ENCODE assay signal across 8 mouse cellular contexts in genomic region chr8:119604996-119605395, GRCm38 (mm10). TPM values are rescaled to one million over a fixed set of nuclear protein-coding genes. Genes with fewer than 3 reads are reported as not detected.
DNase-seq lines count a peak whose midpoint lies in the region; ATAC-seq and TF ChIP-seq lines count a peak whose summit lies in the region.

Gene Taf1c (minus strand): TSS chr8:119605222.

- peak; percentile 33 to 97; a peak in 3 of 4 replicates for TF ChIP-seq CTCF in CH12.LX (conservative IDR thresholded peaks at IDR 0.05 in 1 of 2, IDR thresholded peaks at IDR 0.05 in 1 of 2; ENCODE audit: low read depth in 2 of 2, low read length in 2 of 2)

- peak within 1 kb of the TSS; percentile 81 for H3K4me2 ChIP-seq in CH12.LX (ENCODE audit: insufficient read depth, low read depth, poor library complexity, severe bottlenecking)
- H3K4me2 ChIP-seq in forebrain, embryonic 11.5 days (ENCODE audit: low read depth, low read length, severe bottlenecking): peak within 1 kb of the TSS; percentile 83
- peak within 1 kb of the TSS; percentile 77 for H3K4me2 ChIP-seq in heart, embryonic 16.5 days (ENCODE audit: low read depth, low read length)
- peak within 1 kb of the TSS; percentile 87 for H3K4me2 ChIP-seq in liver, embryonic 15.5 days
- peak within 1 kb of the TSS; percentile 91 for H3K4me2 ChIP-seq in neural tube, embryonic 12.5 days (replicated peaks)

- H3K9me3 ChIP-seq in CH12.LX (replicated peaks; ENCODE audit: low read length): peaks cover 14% of the 10 kb centered on the region
- H3K9me3 ChIP-seq in forebrain, embryonic 11.5 days (ENCODE audit: control insufficient read depth, low read length): no peaks in the 10 kb centered on the region; the same call in 1 of the 2 replicates
- peaks cover 4% of the 10 kb centered on the region for H3K9me3 ChIP-seq in heart, embryonic 16.5 days (replicated peaks; ENCODE audit: control insufficient read depth, low read length)
- H3K9me3 ChIP-seq in liver, embryonic 15.5 days (replicated peaks): no peaks in the 10 kb centered on the region
- 0 out of 2 replicates have a peak, but pooled peaks cover 4% of the 10 kb centered on the region for H3K9me3 ChIP-seq in neural tube, embryonic 12.5 days

- peak; percentile 94 for TF ChIP-seq POLR2A in CH12.LX (IDR thresholded peaks at IDR 0.05; ENCODE audit: low read depth, low read length)

- H3K79me2 ChIP-seq in CH12.LX (replicated peaks; ENCODE audit: control insufficient read depth, extremely low read depth, insufficient read depth, poor library complexity, severe bottlenecking): peaks cover 10% of the 10 kb centered on the region; the same call in 1 of the 2 replicates

- TF ChIP-seq RAD21 in CH12.LX (IDR thresholded peaks at IDR 0.05; ENCODE audit: low read depth, low read length): peak; percentile 89

- H3K4me3 ChIP-seq in CH12.LX (replicated peaks in 1 of 3; ENCODE audit: low read depth in 2 of 3, low read length in 2 of 3, poor library complexity in 1 of 3): peak within 1 kb of the TSS; percentile 80 to 93 (median 87)
- H3K4me3 ChIP-seq in forebrain, embryonic 11.5 days (ENCODE audit: low read depth, low read length): peak within 1 kb of the TSS; percentile 75
- H3K4me3 ChIP-seq in heart, embryonic 16.5 days (ENCODE audit: low read length): peak within 1 kb of the TSS; percentile 92
- peak within 1 kb of the TSS; percentile 72 for H3K4me3 ChIP-seq in liver, embryonic 15.5 days (replicated peaks)
- H3K4me3 ChIP-seq in neural tube, embryonic 12.5 days: peak within 1 kb of the TSS; percentile 67

- dilution Hi-C loops in CH12.LX (cut with MboI; ENCODE audit: extremely low pct_ligation_motif_present, extremely low pct_unique_long_range_greater_than_20kb, low sequenced_read_pairs): no loop called here

- H3K4me1 ChIP-seq in CH12.LX (ENCODE audit: control insufficient read depth in 1 of 2, insufficient read depth in 2 of 2): peaks cover 7 to 21% of the 10 kb centered on the region in 2 experiments
- H3K4me1 ChIP-seq in forebrain, embryonic 11.5 days (replicated peaks; ENCODE audit: control insufficient read depth, insufficient read depth, low read length): peaks cover 6% of the 10 kb centered on the region
- peaks cover 10% of the 10 kb centered on the region for H3K4me1 ChIP-seq in heart, embryonic 16.5 days (ENCODE audit: control insufficient read depth, insufficient read depth, low read length)
- peaks cover 19% of the 10 kb centered on the region for H3K4me1 ChIP-seq in liver, embryonic 15.5 days (replicated peaks)
- peaks cover 12% of the 10 kb centered on the region for H3K4me1 ChIP-seq in neural tube, embryonic 12.5 days

- H3K9ac ChIP-seq in CH12.LX (ENCODE audit: insufficient read depth, low read depth): peak within 1 kb of the TSS; percentile 88
- peak within 1 kb of the TSS; percentile 88 for H3K9ac ChIP-seq in forebrain, embryonic 11.5 days (ENCODE audit: low read length)
- peak within 1 kb of the TSS; percentile 91 for H3K9ac ChIP-seq in heart, embryonic 16.5 days (ENCODE audit: low read length)
- peak within 1 kb of the TSS; percentile 71 for H3K9ac ChIP-seq in liver, embryonic 15.5 days
- H3K9ac ChIP-seq in neural tube, embryonic 12.5 days: peak within 1 kb of the TSS; percentile 70

- peak; percentile 96 for DNase-seq in CH12.LX (ENCODE audit: extremely low read depth)
- DNase-seq in c-Kit-positive CD71-positive TER-119-negative erythroid progenitor cells, embryonic 14.5 days (ENCODE audit: low read depth): peak; percentile 93
- DNase-seq in forebrain, embryonic 11.5 days (ENCODE audit: low spot score): peak; percentile 95
- peak; percentile 97 to 98 for DNase-seq in kidney, postnatal 36 days
- DNase-seq in telencephalon, adult 2 months (ENCODE audit: low read depth, low spot score): peak; percentile 85

- in situ Hi-C loops in CH12.LX (cut with MboI; ENCODE audit: low pct_ligation_motif_present, low pct_unique_long_range_greater_than_20kb, low sequenced_read_pairs): loop anchor here (5.0 kb wide), 2 partner anchors 48 to 103 kb away; partner anchors contain the start of genes Mbtps1 and Slc38a8

- under 1% methylated on average over 23 of the region's 23 CpGs for WGBS in forebrain, embryonic 11.5 days
- 0% methylated on average over 23 of the region's 23 CpGs for WGBS in heart, embryonic 16.5 days
- WGBS in liver, embryonic 15.5 days (ENCODE audit: insufficient replicate concordance): under 1% methylated on average over 23 of the region's 23 CpGs
- WGBS in neural tube, embryonic 12.5 days: under 1% methylated on average over 23 of the region's 23 CpGs

- no peak for TF ChIP-seq EP300 in CH12.LX (IDR thresholded peaks at IDR 0.05; ENCODE audit: low read length)

- ATAC-seq in forebrain, embryonic 11.5 days (replicated peaks; ENCODE audit: low FRiP score): peak; percentile 79
- peak; percentile 80 for ATAC-seq in heart, embryonic 16.5 days (replicated peaks; ENCODE audit: extremely low read depth, insufficient read depth, low FRiP score)
- ATAC-seq in liver, embryonic 15.5 days (ENCODE audit: insufficient read depth): peak; percentile 82
- ATAC-seq in neural tube, embryonic 12.5 days (ENCODE audit: low FRiP score, low read depth): peak; percentile 80; the same call in 1 of the 2 replicates

- peak within 1 kb of the TSS; percentile 40; the same call in 1 of the 2 replicates for H3K27ac ChIP-seq in CH12.LX (ENCODE audit: insufficient read depth, low read depth)
- no peak within 1 kb of the TSS for H3K27ac ChIP-seq in forebrain, embryonic 11.5 days (ENCODE audit: low read depth, low read length)
- peak within 1 kb of the TSS; percentile 66 for H3K27ac ChIP-seq in heart, embryonic 16.5 days (ENCODE audit: low read length)
- peak within 1 kb of the TSS; percentile 81 for H3K27ac ChIP-seq in liver, embryonic 15.5 days (replicated peaks)
- H3K27ac ChIP-seq in neural tube, embryonic 12.5 days: no peak within 1 kb of the TSS

- H3K27me3 ChIP-seq in CH12.LX (replicated peaks): peaks cover 4% of the 10 kb centered on the region
- H3K27me3 ChIP-seq in forebrain, embryonic 11.5 days (ENCODE audit: control insufficient read depth, insufficient read depth, low read length): no peaks in the 10 kb centered on the region
- H3K27me3 ChIP-seq in heart, embryonic 16.5 days (ENCODE audit: control insufficient read depth, insufficient read depth, low read length): no peaks in the 10 kb centered on the region
- H3K27me3 ChIP-seq in liver, embryonic 15.5 days: no peaks in the 10 kb centered on the region
- no peaks in the 10 kb centered on the region for H3K27me3 ChIP-seq in neural tube, embryonic 12.5 days (replicated peaks)

- H3K36me3 ChIP-seq in CH12.LX (replicated peaks in 1 of 2; ENCODE audit: control insufficient read depth in 1 of 2, insufficient read depth in 1 of 2, low read length in 1 of 2): peaks cover 29 to 35% of the 10 kb centered on the region in 2 experiments
- peaks cover 3% of the 10 kb centered on the region; the same call in 1 of the 2 replicates for H3K36me3 ChIP-seq in forebrain, embryonic 11.5 days (ENCODE audit: control insufficient read depth, insufficient read depth, low read length)
- H3K36me3 ChIP-seq in heart, embryonic 16.5 days (ENCODE audit: control insufficient read depth, insufficient read depth): peaks cover 15% of the 10 kb centered on the region
- peaks cover 27% of the 10 kb centered on the region for H3K36me3 ChIP-seq in liver, embryonic 15.5 days (replicated peaks)
- peaks cover 27% of the 10 kb centered on the region for H3K36me3 ChIP-seq in neural tube, embryonic 12.5 days

TF ChIP-seq in CH12.LX, 34 proteins besides CTCF, POLR2A, EP300 and RAD21 (continues in another document):
- TF ChIP-seq PAX5 (IDR thresholded peaks at IDR 0.05; ENCODE audit: low read length) (no peak), POLR2AphosphoS2 (IDR thresholded peaks at IDR 0.05; ENCODE audit: low read depth, low read length) (peak; percentile 54; the same call in 1 of the 2 replicates), ZKSCAN1 (IDR thresholded peaks at IDR 0.05; ENCODE audit: borderline replicate concordance, low read depth, low read length) (no peak), MAX (IDR thresholded peaks at IDR 0.05; ENCODE audit: low read length) (peak; percentile 98), ELF1 (IDR thresholded peaks at IDR 0.05; ENCODE audit: low read depth, low read length) (peak; percentile 96), ETS1 (conservative IDR thresholded peaks at IDR 0.05; ENCODE audit: low read depth, low read length) (0 out of 2 replicates have a peak, but pooled peaks have one; percentile 27), RCOR1 (conservative IDR thresholded peaks at IDR 0.05; ENCODE audit: low read depth, low read length) (no peak; the same call in 1 of the 2 replicates), ZC3H11A (IDR thresholded peaks at IDR 0.05; ENCODE audit: low read depth, low read length) (no peak), MEF2A (IDR thresholded peaks at IDR 0.05; ENCODE audit: borderline replicate concordance, low read depth, low read length) (0 out of 2 replicates have a peak, but pooled peaks have one; percentile 17), KAT2A (IDR thresholded peaks at IDR 0.05; ENCODE audit: insufficient replicate concordance, low read length) (peak; percentile 70; the same call in 1 of the 2 replicates), USF2 (conservative IDR thresholded peaks at IDR 0.05; ENCODE audit: low read depth, low read length) (no peak), SIN3A (IDR thresholded peaks at IDR 0.05; ENCODE audit: low read length) (peak; percentile 98), UBTF (IDR thresholded peaks at IDR 0.05; ENCODE audit: low read depth, low read length) (no peak), HCFC1 (IDR thresholded peaks at IDR 0.05; ENCODE audit: low read depth, low read length) (peak; percentile 87), JUN (IDR thresholded peaks at IDR 0.05; ENCODE audit: insufficient read depth, low read depth, low read length) (no peak), TCF12 (IDR thresholded peaks at IDR 0.05; ENCODE audit: low read depth, low read length) (peak; percentile 88), NRF1 (IDR thresholded peaks at IDR 0.05; ENCODE audit: low read depth, low read length) (peak; percentile 21; the same call in 1 of the 2 replicates), ZNF384 (IDR thresholded peaks at IDR 0.05; ENCODE audit: low read depth, low read length) (no peak), MYC (IDR thresholded peaks at IDR 0.05; ENCODE audit: low read depth, low read length) (peak; percentile 98), CHD1 (IDR thresholded peaks at IDR 0.05; ENCODE audit: low read depth, low read length) (no peak)

RNA-seq across cellular contexts. Expression of gene Taf1c, which starts in this region (rescaled TPM):
- 12.1 and 14.6 TPM in 2 replicates for total RNA-seq in CH12.LX (2012; rRNA removed)
- 8.7 and 11.0 TPM in 2 replicates for total RNA-seq in CH12.LX (2014; rRNA removed)
- polyA plus RNA-seq in CH12.LX (2012; ENCODE audit: insufficient read length, low read depth): 14.9 and 15.5 TPM in 2 replicates
- 15.2 and 17.1 TPM in 2 replicates for polyA plus RNA-seq in forebrain, embryonic 11.5 days (2014; fragmentation: Nextera tagmentation; extraction: Ambion mirVana)
- polyA plus RNA-seq in heart, embryonic 16.5 days (2015; fragmentation: Nextera tagmentation; extraction: Ambion mirVana): 8.5 and 9.4 TPM in 2 replicates
- polyA plus RNA-seq in liver, embryonic 15.5 days (2015; fragmentation: Nextera tagmentation; extraction: Ambion mirVana): 5.4 and 7.4 TPM in 2 replicates
- polyA plus RNA-seq in neural tube, embryonic 12.5 days (2016; fragmentation: Nextera tagmentation; extraction: Ambion mirVana): 15.8 and 16.7 TPM in 2 replicates

Comparison
In these comparisons a context has a peak if more than half of its experiments do, and no peak if none do; other contexts are left out.
1. H3K27ac ChIP-seq: peak in CH12.LX (single experiment), heart, embryonic 16.5 days (single experiment) and liver, embryonic 15.5 days (single experiment); none in forebrain, embryonic 11.5 days (single experiment) and neural tube, embryonic 12.5 days (single experiment).
2. Peak in every context shown above with its lines, with median percentiles within 50 percentile points of each other: DNase-seq, H3K4me2 ChIP-seq, H3K4me3 ChIP-seq, H3K9ac ChIP-seq and ATAC-seq.